Mouse (Mus musculus) heart, embryonic 14.5 days (tissue): ENCODE data around the gene Mphosph9. TPM values are rescaled to one million over a fixed set of nuclear protein-coding genes. Genes with fewer than 3 reads are reported as not detected.
"Not testable (repeated sequence)": the region's sequence is repeated elsewhere in the genome, so short reads cannot be mapped to it uniquely, and the experiment has no call there.

Experiments used
- ATAC-seq: fragments of 200-750 bp; cut with Nextera tagmentation; 2 replicates; pipeline ENCODE4 v1.8.0; 2017; ENCODE audit warnings: low read depth, moderate TSS enrichment; ENCODE audit not compliant: insufficient number of reproducible peaks, insufficient read depth, low FRiP score
- H3K27ac ChIP-seq, 2 experiments: fragments of 200-500 bp in 1 of 2; fragments of 300-500 bp in 1 of 2; sonication (generic) in 1 of 2; replicated peaks in 1 of 2; 2 replicates each; pipeline ENCODE4 v1.5.1; 2012 to 2014; ENCODE audit warnings: low read depth in 2 of 2, low read length in 2 of 2, control low read depth in 1 of 2, mild to moderate bottlenecking in 1 of 2, mixed read lengths in 1 of 2; ENCODE audit not compliant: control insufficient read depth in 1 of 2, insufficient read depth in 1 of 2
- H3K27me3 ChIP-seq: fragments of 300-500 bp; sonication (generic); 2 replicates; pipeline ENCODE4 v1.6.1; 2014; ENCODE audit warnings: mild to moderate bottlenecking, low read length, control low read depth; ENCODE audit not compliant: control insufficient read depth, insufficient read depth
- H3K36me3 ChIP-seq: fragments of 300-500 bp; sonication (generic); 2 replicates; pipeline ENCODE4 v1.6.1; 2014; ENCODE audit warnings: mild to moderate bottlenecking, control low read depth, low read length, mixed read lengths; ENCODE audit not compliant: control insufficient read depth, insufficient read depth
- H3K4me1 ChIP-seq, 2 experiments: fragments of 200-500 bp in 1 of 2; fragments of 300-500 bp in 1 of 2; sonication (generic) in 1 of 2; 2 replicates each; pipeline ENCODE4 v1.6.1; 2012 to 2014; ENCODE audit warnings: low read length in 2 of 2, control low read depth in 1 of 2, mixed read lengths in 1 of 2; ENCODE audit not compliant: control insufficient read depth in 2 of 2, insufficient read depth in 2 of 2
- H3K4me2 ChIP-seq: fragments of 300-500 bp; sonication (generic); 2 replicates; pipeline ENCODE4 v1.6.1; 2014; ENCODE audit warnings: mild to moderate bottlenecking, low read length
- H3K4me3 ChIP-seq, 2 experiments: fragments of 200-500 bp in 1 of 2; fragments of 300-500 bp in 1 of 2; sonication (generic) in 1 of 2; 2 replicates each; pipeline ENCODE4 v1.5.1; 2012 to 2014; ENCODE audit warnings: low read length in 2 of 2, mild to moderate bottlenecking in 2 of 2, control low read depth in 1 of 2, low read depth in 1 of 2, moderate library complexity in 1 of 2; ENCODE audit not compliant: control insufficient read depth in 1 of 2, insufficient read depth in 1 of 2
- H3K9ac ChIP-seq: fragments of 300-500 bp; sonication (generic); 2 replicates; pipeline ENCODE4 v1.6.1; 2014; ENCODE audit warnings: mild to moderate bottlenecking, low read length
- H3K9me3 ChIP-seq: fragments of 300-500 bp; sonication (generic); 2 replicates; pipeline ENCODE4 v1.6.1; 2016; ENCODE audit warnings: low read length, control low read depth; ENCODE audit not compliant: control insufficient read depth
- WGBS: fragments of 180-500 bp; shearing (Covaris S2); extraction: QIAGEN DNeasy Blood & Tissue Kit; methylation state at CpG from one replicate; pipeline ENCODE4 v1.1.7; 2014; 5-methylcytosine and 5-hydroxymethylcytosine counted together
- polyA plus RNA-seq: library from polyadenylated mRNA; unstranded; fragments of >200 nt; fragmentation: Nextera tagmentation; extraction: Ambion mirVana; gene quantifications from 2 replicates; pipeline ENCODE4 v1.2.1, GENCODE M21; 2014

Mphosph9 gene
- polyA plus RNA-seq, 1 experiment from 2014 or later = 14.4 TPM

GRCm38 (mm10) chr5:124352141-124352920 is 24.6 kb upstream of the Mphosph9 start:
- no peaks in the 10 kb centered on the region for H3K9me3 ChIP-seq
- WGBS = 1% methylated on average over 24 of the region's 30 CpGs
- H3K9ac ChIP-seq = peak overlapping the region; percentile 100
- peaks cover 17 to 21% of the 10 kb centered on the region in 2 experiments for H3K4me1 ChIP-seq
- peak overlapping the region; percentile 85 to 93 for H3K4me3 ChIP-seq
- H3K27ac ChIP-seq = peak overlapping the region; percentile 94 to 98
- peak; percentile 87 for ATAC-seq
- no peaks in the 10 kb centered on the region for H3K27me3 ChIP-seq
- H3K36me3 ChIP-seq = peaks cover 28% of the 10 kb centered on the region
- H3K4me2 ChIP-seq = peak overlapping the region; percentile 98

- Histone ChIP-seq H3K4me2 (peak overlapping the region; percentile 98), H3K27ac (peak overlapping the region; percentile 79 to 98), H3K4me1 (peaks cover 17 to 21% of the 10 kb centered on the region in 2 experiments), H3K9me3 (no peaks in the 10 kb centered on the region), H3K27me3 (no peaks in the 10 kb centered on the region), H3K36me3 (peaks cover 35% of the 10 kb centered on the region), H3K4me3 (peak overlapping the region; percentile 33 to 93), H3K9ac (peak overlapping the region; percentile 100)
- 56% methylated on average over 3 of the region's 3 CpGs for WGBS
- ATAC-seq = no peak
Observed at GRCm38 (mm10) chr5:124351604-124352003, 23.8 kb upstream of the Mphosph9 start.

GRCm38 (mm10) chr5:124351111-124351560 is 23.4 kb upstream of the Mphosph9 start:
- Histone ChIP-seq H3K4me1 (peaks cover 17 to 21% of the 10 kb centered on the region in 2 experiments), H3K36me3 (peaks cover 39% of the 10 kb centered on the region), H3K27ac (peak overlapping the region; percentile 79 to 98), H3K4me2 (peak overlapping the region; percentile 98), H3K9ac (peak overlapping the region; percentile 100), H3K4me3 (peak overlapping the region in 1 of 2 experiments; percentile 93; a peak in 2 of 4 replicates), H3K27me3 (no peaks in the 10 kb centered on the region), H3K9me3 (no peaks in the 10 kb centered on the region)
- 0 out of 2 replicates have a peak, but pooled peaks have one; percentile 14 for ATAC-seq
- 34% methylated on average over 7 of the region's 7 CpGs for WGBS

GRCm38 (mm10) chr5:124350350-124350749 is 22.6 kb upstream of the Mphosph9 start:
- Histone ChIP-seq H3K27ac (no peak overlapping the region), H3K4me2 (no peak overlapping the region)
- 89% methylated on average over 2 of the region's 2 CpGs for WGBS

GRCm38 (mm10) chr5:124349196-124349595 is 21.4 kb upstream of the Mphosph9 start:
- ATAC-seq = no peak
- H3K36me3 ChIP-seq = peaks cover 53% of the 10 kb centered on the region
- H3K9me3 ChIP-seq = no peaks in the 10 kb centered on the region
- no peak overlapping the region for H3K9ac ChIP-seq
- no peak overlapping the region for H3K4me2 ChIP-seq
- no peaks in the 10 kb centered on the region for H3K27me3 ChIP-seq
- no peak overlapping the region for H3K4me3 ChIP-seq
- no peak overlapping the region for H3K27ac ChIP-seq
- WGBS = 94% methylated on average over 17 of the region's 17 CpGs
- peaks cover 16 to 21% of the 10 kb centered on the region in 2 experiments for H3K4me1 ChIP-seq

More at GRCm38 (mm10) chr5:124350350-124350749, 22.6 kb upstream of the Mphosph9 start:
- Histone ChIP-seq H3K27me3 (no peaks in the 10 kb centered on the region), H3K4me3 (no peak overlapping the region), H3K36me3 (peaks cover 42% of the 10 kb centered on the region), H3K9me3 (no peaks in the 10 kb centered on the region), H3K4me1 (peaks cover 17 to 21% of the 10 kb centered on the region in 2 experiments), H3K9ac (no peak overlapping the region; the same call in 1 of the 2 replicates)
- ATAC-seq = no peak

GRCm38 (mm10) chr5:124342897-124343296 is 15.1 kb upstream of the Mphosph9 start:
- Histone ChIP-seq H3K27me3 (no peaks in the 10 kb centered on the region), H3K9me3 (no peaks in the 10 kb centered on the region), H3K4me2 (no peak overlapping the region), H3K4me1 (peaks cover 11 to 16% of the 10 kb centered on the region in 2 experiments), H3K27ac (no peak overlapping the region), H3K36me3 (peaks cover 50% of the 10 kb centered on the region), H3K9ac (no peak overlapping the region), H3K4me3 (no peak overlapping the region)
- no peak for ATAC-seq
- 75% methylated on average over 8 of the region's 8 CpGs for WGBS

GRCm38 (mm10) chr5:124341753-124342339 is 14.1 kb upstream of the Mphosph9 start:
- ATAC-seq, H3K4me2 ChIP-seq, H3K27ac ChIP-seq, H3K4me3 ChIP-seq, H3K9me3 ChIP-seq, H3K9ac ChIP-seq, H3K27me3 ChIP-seq: not testable (repeated sequence)
- 59% methylated on average over 6 of the region's 6 CpGs for WGBS
- Histone ChIP-seq H3K36me3 (peaks cover 41% of the 10 kb centered on the region), H3K4me1 (peaks cover 13 to 24% of the 10 kb centered on the region in 2 experiments)
